Mouse (Mus musculus) ovary, postnatal 36 days (tissue): ENCODE measurements around the gene Bend6.

Experiments used
- DNase-seq: peaks from one replicate; pipeline ENCODE4 v3.0.0; 2022; ENCODE audit warnings: low spot score, mixed read lengths

Bend6 gene

DNA sequence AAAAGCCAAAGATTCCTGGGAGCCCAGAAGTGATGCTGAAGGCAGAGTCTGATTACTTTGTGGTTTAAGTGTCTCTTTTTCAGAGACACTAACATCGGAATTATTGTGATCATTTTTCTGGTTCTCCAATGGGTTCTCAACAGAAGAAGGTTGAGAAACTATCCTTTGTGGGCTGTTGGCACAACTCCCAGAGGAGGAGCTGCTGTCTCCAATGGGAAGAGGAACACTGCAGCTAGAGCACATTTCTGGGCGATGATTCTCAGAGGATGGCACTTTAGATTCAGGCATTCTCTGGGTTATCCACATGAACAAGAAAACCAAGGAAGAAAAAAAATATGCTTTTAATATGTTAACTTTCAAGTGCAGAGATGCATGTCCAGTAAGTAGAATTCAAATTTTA lies 104.3 kb downstream of the Bend6 start:
- DNase-seq: no peak
